Mouse (Mus musculus) C2C12 (cell line): ENCODE data around the gene Ntn3. TPM values are rescaled to one million over a fixed set of nuclear protein-coding genes. Genes with fewer than 3 reads are reported as not detected.

Source experiments
- H3K27me3 ChIP-seq: one replicate; pipeline ENCODE4 v1.6.1; 2011; ENCODE audit not compliant: control insufficient read depth, insufficient read depth, insufficient read length
- H3K36me3 ChIP-seq: one replicate; pipeline ENCODE4 v1.6.1; 2011; ENCODE audit not compliant: control insufficient read depth, insufficient read depth
- H3K4me3 ChIP-seq: one replicate; pipeline ENCODE4 v1.5.1; 2011; ENCODE audit warnings: mild to moderate bottlenecking, control low read depth; ENCODE audit not compliant: poor library complexity, insufficient read depth, severe bottlenecking
- H3K79me2 ChIP-seq: one replicate; pipeline ENCODE4 v1.6.1; 2011; ENCODE audit not compliant: control insufficient read depth, insufficient read depth
- H3K79me3 ChIP-seq: one replicate; pipeline ENCODE4 v1.6.1; 2011; ENCODE audit warnings: low read depth, control low read depth
- H3ac ChIP-seq: one replicate; pipeline ENCODE3; 2011; ENCODE audit warnings: low read depth; ENCODE audit not compliant: control insufficient read depth, insufficient read length
- CEBPB ChIP-seq: IDR thresholded peaks from one replicate; pipeline ENCODE4 v1.6.1; 2011; ENCODE audit warnings: low read depth, mild to moderate bottlenecking, control low read depth, moderate library complexity
- CTCF ChIP-seq: IDR thresholded peaks from one replicate; pipeline ENCODE4 v1.5.1; 2011; ENCODE audit not compliant: control insufficient read depth, insufficient read depth, insufficient read length
- FOSL1 ChIP-seq: IDR thresholded peaks from one replicate; pipeline ENCODE4 v1.8.0; 2011; ENCODE audit warnings: mild to moderate bottlenecking, low read length; ENCODE audit not compliant: poor library complexity, insufficient read depth, severe bottlenecking
- MAX ChIP-seq: IDR thresholded peaks from one replicate; pipeline ENCODE4 v1.6.1; 2011; ENCODE audit warnings: mild to moderate bottlenecking, control low read depth
- MYOD1 ChIP-seq: IDR thresholded peaks from one replicate; pipeline ENCODE4 v1.6.1; 2011; ENCODE audit warnings: low read depth; ENCODE audit not compliant: control insufficient read depth, insufficient read length
- MYOG ChIP-seq: IDR thresholded peaks from one replicate; pipeline ENCODE4 v1.6.1; 2011; ENCODE audit not compliant: control insufficient read depth, insufficient read length; ENCODE audit errors: extremely low read depth
- USF1 ChIP-seq: IDR thresholded peaks from one replicate; pipeline ENCODE4 v1.6.1; 2011; ENCODE audit warnings: low read depth, mild to moderate bottlenecking, control low read depth, moderate library complexity
- long read RNA-seq, 2 experiments: library from polyadenylated mRNA; unstranded; transcript quantifications; one replicate each; pipeline ENCODE4 v2.0.0; 2019 to 2020
- polyA plus RNA-seq: library from polyadenylated mRNA; unstranded; fragments of >200 nt; fragmentation: generic; extraction: Trizol; gene quantifications from one replicate; pipeline ENCODE4 v1.2.1, GENCODE M21; 2012; ENCODE audit warnings: missing spikeins

The Ntn3 gene
- 0.26 TPM for polyA plus RNA-seq
- long read RNA-seq, experiment 1: 0 reads
- long read RNA-seq, experiment 2: 0 reads

- Histone ChIP-seq H3K36me3 (no peaks in the 10 kb centered on the region), H3K4me3 (no peak within 1 kb of the TSS), H3K79me3 (no peaks in the 10 kb centered on the region), H3ac (no peak within 1 kb of the TSS), H3K27me3 (no peaks in the 10 kb centered on the region), H3K79me2 (no peaks in the 10 kb centered on the region)
- TF ChIP-seq CTCF (no peak), CEBPB (no peak), FOSL1 (no peak), USF1 (no peak), MAX (no peak), MYOG (no peak), MYOD1 (no peak)
Measured at GRCm38 (mm10) chr17:24209043-24209915, at the start of gene Ntn3. Gene Ntn3, minus strand, starts transcription at chr17:24209531.

GRCm38 (mm10) chr17:24258981-24259380, 49.6 kb upstream of the Ntn3 start:
- H3K79me3 ChIP-seq: no peaks in the 10 kb centered on the region
- H3K4me3 ChIP-seq: no peak overlapping the region
- no peak overlapping the region for H3ac ChIP-seq
- H3K36me3 ChIP-seq: no peaks in the 10 kb centered on the region
- H3K79me2 ChIP-seq: no peaks in the 10 kb centered on the region
- TF ChIP-seq MAX (no peak), MYOG (no peak), USF1 (no peak), CEBPB (no peak), CTCF (no peak), FOSL1 (no peak), MYOD1 (no peak)
- H3K27me3 ChIP-seq: no peaks in the 10 kb centered on the region

- H3ac ChIP-seq: no peak overlapping the region
- peaks cover 32% of the 10 kb centered on the region for H3K79me3 ChIP-seq
- no peak overlapping the region for H3K4me3 ChIP-seq
- peaks cover 38% of the 10 kb centered on the region for H3K79me2 ChIP-seq
- H3K36me3 ChIP-seq: peaks cover 20% of the 10 kb centered on the region
- H3K27me3 ChIP-seq: no peaks in the 10 kb centered on the region
- TF ChIP-seq MYOD1 (no peak), CEBPB (no peak), FOSL1 (no peak), MYOG (no peak), CTCF (no peak), MAX (no peak), USF1 (no peak)
Measured at GRCm38 (mm10) chr17:24252329-24252728, 43.0 kb upstream of the Ntn3 start.

GRCm38 (mm10) chr17:24251320-24252069, 42.2 kb upstream of the Ntn3 start, which contains the start of gene Ccnf:
Gene Ccnf, minus strand, starts transcription at chr17:24251484.
- Histone ChIP-seq H3K36me3 (peaks cover 29% of the 10 kb centered on the region), H3K4me3 (peak within 1 kb of the TSS; percentile 83), H3ac (peak within 1 kb of the TSS; percentile 94), H3K79me3 (peaks cover 36% of the 10 kb centered on the region), H3K27me3 (no peaks in the 10 kb centered on the region), H3K79me2 (peaks cover 47% of the 10 kb centered on the region)
- TF ChIP-seq MYOG (no peak), USF1 (no peak), MAX (no peak), CTCF (no peak), FOSL1 (no peak), MYOD1 (no peak), CEBPB (no peak)

GRCm38 (mm10) chr17:24250988-24251319, 41.6 kb upstream of the Ntn3 start:
- TF ChIP-seq CTCF (no peak), USF1 (no peak), FOSL1 (no peak), MYOG (no peak), CEBPB (no peak), MYOD1 (no peak), MAX (no peak)
- H3K36me3 ChIP-seq: peaks cover 33% of the 10 kb centered on the region
- H3K4me3 ChIP-seq: peak overlapping the region; percentile 83
- H3K79me2 ChIP-seq: peaks cover 51% of the 10 kb centered on the region
- H3K79me3 ChIP-seq: peaks cover 40% of the 10 kb centered on the region
- peak overlapping the region; percentile 94 for H3ac ChIP-seq
- no peaks in the 10 kb centered on the region for H3K27me3 ChIP-seq
